Mouse (Mus musculus) granulocyte monocyte progenitor cell, adult 5-6 weeks (primary cell): ENCODE data around the gene Pde1a. TPM values are rescaled to one million over a fixed set of nuclear protein-coding genes. Genes with fewer than 3 reads are reported as not detected.
A peak's percentile ranks its signal among the peaks of the same experiment; 100 is the strongest.

ENCODE experiments used
- ATAC-seq: replicated peaks from 2 replicates; pipeline ENCODE4 v1.8.0; 2016; ENCODE audit warnings: mild to moderate bottlenecking, moderate TSS enrichment, inconsistent platforms; ENCODE audit not compliant: poor library complexity, severe bottlenecking
- total RNA-seq, 2 experiments: library from RNA; stranded (forward) in 1 of 2; stranded (reverse) in 1 of 2; fragments of 200-712, 200-1000 nt in 1 of 2; fragments of >200 nt in 1 of 2; fragmentation: Nextera tagmentation in 1 of 2; gene quantifications; 2 replicates each; pipeline ENCODE4 v1.2.3; 2014 to 2017

Gene Pde1a
- total RNA-seq (2014; fragmentation: Nextera tagmentation) (not detected in 2 replicates), total RNA-seq (2017) (not detected in 2 replicates)

DNA sequence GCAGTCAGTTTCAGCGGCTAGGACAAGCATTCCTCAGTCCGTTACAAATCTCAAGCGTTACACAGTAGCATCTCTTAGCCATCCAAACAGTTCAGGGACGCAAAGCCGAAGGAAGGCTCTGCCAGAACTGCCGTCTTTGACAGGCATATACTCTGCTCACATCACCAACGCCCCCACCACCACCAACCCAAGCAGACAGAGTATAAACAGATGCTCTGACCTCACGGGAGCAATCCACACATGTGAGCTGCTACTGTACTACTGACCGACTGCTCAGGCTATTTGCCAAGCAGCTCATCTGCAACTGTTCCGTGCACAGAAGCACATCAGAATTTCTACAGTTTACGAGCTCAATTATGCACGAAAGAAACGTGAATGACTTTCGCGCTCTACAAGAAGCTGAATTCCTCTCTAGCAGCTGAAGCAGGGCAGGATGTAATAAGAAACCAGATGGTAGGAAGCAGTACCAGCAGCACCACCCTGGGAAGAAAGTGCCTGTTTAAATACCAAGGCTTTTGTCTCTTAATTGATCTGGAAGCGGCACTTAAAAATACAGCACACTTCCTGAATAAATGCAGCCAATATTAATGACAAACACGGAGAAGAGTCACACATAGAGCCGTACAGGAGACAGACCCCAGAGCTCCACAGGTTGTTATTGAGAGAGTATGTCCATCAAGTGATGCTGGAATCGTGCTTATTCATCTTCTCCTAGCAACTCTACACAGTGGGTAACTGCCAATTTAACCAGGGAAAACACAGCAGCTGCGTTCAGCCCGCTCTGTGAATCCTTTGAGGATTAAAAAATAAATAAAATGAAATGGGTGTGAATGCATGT is at the start of gene Pde1a:
TSS of gene Pde1a (minus strand) at position 598 of the 838 bp plus-strand sequence.
- ATAC-seq: no peak

DNA sequence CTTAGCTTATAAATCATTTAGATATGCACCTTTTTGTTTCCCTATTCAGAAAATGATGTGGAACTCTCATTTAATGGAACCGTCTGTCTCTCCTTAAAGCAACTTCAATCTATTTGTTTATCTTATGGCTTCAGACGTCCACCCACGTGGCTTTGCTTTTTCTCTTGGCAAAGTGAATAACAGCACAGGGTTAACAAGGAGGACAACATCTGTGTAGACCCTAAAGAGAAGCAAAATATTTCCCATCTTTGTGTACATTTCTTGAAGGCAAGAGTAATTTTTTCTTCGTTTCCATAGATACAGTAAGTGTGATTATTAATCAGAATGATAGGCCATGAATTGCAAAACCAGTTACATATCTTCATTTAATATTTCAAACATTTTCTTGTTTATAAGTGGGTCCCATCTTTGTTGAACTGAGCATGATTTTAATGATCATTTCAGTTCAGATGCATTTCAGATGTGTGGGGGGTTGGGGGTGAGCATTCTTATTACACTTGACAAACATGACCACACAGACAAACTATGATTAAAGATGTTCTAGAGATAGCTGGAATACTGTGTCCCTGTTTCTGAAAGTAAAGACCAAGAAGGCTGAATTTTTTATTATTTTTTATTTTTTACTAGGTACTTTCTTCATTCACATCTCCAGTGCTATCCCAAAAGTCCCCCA is 49.5 kb upstream of the Pde1a start:
- no peak for ATAC-seq

GRCm38 (mm10) chr2:80178154-80178553 is 48.9 kb upstream of the Pde1a start:
- no peak for ATAC-seq

GRCm38 (mm10) chr2:80168103-80168502 is 38.8 kb upstream of the Pde1a start:
- ATAC-seq: peak; percentile 100

DNA sequence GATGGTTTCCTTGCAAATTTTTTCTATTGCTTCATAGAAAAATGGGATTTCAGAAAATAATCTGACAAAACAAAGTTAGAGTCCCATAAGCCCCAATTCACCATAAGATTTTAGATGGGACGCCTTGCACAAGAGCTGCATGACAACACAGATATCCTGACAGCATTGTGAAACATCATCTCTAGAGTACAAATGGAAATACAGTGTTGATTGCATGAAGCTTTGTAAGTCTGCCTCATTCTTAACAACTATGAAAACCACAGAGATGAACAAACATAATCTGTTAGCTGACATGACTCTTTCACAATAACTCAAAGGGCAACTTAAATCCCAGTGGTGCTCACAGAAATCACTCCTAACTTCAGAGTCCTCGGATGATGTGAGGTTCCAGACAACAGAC is 29.5 kb upstream of the Pde1a start:
- ATAC-seq: peak; percentile 100

DNA sequence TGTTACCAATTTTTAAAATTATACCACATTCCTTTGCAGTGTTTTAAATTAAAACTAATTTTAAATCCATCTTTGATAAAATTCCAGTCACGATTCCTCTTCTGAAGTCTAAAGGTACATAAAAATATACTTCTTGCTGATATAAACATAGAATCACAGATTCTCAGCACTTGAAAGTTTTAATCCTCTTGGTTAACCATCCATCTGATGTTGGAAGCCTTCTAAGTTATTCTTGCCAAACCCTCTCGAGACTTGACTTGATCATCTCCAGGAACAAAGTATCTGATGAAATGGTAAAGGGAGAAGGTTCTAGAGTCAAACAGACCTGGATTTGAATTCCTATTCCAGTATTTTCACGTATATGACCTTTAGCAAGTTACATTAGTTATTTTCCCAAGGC is 28.9 kb upstream of the Pde1a start:
- ATAC-seq: no peak

GRCm38 (mm10) chr2:80150019-80150418 is 20.8 kb upstream of the Pde1a start:
- ATAC-seq: peak; percentile 86

DNA sequence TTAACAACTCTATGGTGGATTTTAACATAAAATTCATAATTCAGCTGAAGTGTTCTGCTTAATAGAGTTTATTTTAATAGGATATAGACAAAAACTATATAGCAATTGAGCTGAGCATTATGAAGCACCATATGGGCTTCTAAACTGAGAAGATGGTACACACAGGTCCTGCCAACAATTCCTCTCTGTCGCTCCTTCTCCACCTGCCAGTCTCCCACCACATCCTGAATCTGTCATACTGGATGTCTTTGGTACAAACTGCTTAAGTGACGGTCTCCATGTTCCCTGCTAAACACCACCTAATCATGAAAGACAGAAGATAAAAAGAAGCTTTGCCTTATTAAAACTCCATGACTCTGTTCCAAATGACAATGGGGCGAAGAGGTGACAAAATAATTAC is 20.1 kb upstream of the Pde1a start:
- no peak for ATAC-seq

- ATAC-seq: no peak
Measured at GRCm38 (mm10) chr2:80135076-80135475, 5.8 kb upstream of the Pde1a start.

- peak; percentile 88 for ATAC-seq
Measured at GRCm38 (mm10) chr2:80132677-80133076, 3.4 kb upstream of the Pde1a start.

DNA sequence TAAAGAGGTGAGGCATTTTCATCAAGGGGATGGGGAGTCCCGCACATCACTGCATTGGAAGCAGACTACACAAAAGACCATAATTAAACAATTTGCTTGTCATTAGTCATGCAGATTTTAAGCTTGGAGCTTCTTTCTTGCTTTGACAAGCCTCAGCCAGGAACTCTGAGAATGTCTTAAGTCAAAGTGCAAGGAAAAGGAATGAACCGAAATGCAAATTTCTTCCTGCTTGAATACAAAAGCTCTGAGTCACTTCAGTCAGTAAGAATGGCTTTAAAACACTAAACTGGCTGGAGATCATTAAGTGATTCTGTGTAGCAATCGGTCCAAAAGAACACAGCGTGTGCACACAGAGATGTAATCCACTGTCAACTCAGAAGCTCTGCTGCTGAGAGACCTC is 2.6 kb downstream of the Pde1a start:
- no peak for ATAC-seq

- ATAC-seq: peak; percentile 46; the same call in 1 of the 2 replicates
Measured at GRCm38 (mm10) chr2:80086891-80087290, 42.4 kb downstream of the Pde1a start.

GRCm38 (mm10) chr2:80080090-80080821 is 49.0 kb downstream of the Pde1a start:
- peak; percentile 92 for ATAC-seq

- peak; percentile 52 for ATAC-seq
Measured at GRCm38 (mm10) chr2:80079618-80080017, 49.6 kb downstream of the Pde1a start.

GRCm38 (mm10) chr2:80076323-80076722 is 52.9 kb downstream of the Pde1a start:
- ATAC-seq: no peak

- no peak for ATAC-seq
Measured at GRCm38 (mm10) chr2:80074531-80074930, 54.7 kb downstream of the Pde1a start.

- ATAC-seq: no peak
Measured at GRCm38 (mm10) chr2:80074046-80074445, 55.2 kb downstream of the Pde1a start.

GRCm38 (mm10) chr2:80073426-80073825 is 55.8 kb downstream of the Pde1a start:
- ATAC-seq: no peak

GRCm38 (mm10) chr2:80069745-80070144 is 59.5 kb downstream of the Pde1a start:
- no peak for ATAC-seq

DNA sequence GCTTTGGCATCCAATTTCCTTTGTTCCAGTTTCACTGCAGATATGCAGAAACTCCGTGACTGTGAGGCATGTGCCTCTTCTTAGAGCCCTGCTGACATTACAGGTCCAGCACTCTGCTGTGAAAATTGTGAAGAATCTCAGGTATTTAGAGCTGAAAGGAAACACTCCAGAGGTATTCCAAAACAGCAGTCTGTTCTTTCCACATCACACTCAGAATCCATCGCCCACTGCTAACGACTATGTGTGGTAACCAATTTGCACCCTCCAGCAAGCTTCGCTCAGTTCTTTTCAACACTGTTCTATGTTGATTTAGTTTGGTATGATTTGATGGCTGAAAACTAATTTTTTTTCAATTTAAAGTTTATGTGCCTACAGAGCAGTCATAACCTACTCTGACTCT is 62.8 kb downstream of the Pde1a start:
- ATAC-seq: no peak

DNA sequence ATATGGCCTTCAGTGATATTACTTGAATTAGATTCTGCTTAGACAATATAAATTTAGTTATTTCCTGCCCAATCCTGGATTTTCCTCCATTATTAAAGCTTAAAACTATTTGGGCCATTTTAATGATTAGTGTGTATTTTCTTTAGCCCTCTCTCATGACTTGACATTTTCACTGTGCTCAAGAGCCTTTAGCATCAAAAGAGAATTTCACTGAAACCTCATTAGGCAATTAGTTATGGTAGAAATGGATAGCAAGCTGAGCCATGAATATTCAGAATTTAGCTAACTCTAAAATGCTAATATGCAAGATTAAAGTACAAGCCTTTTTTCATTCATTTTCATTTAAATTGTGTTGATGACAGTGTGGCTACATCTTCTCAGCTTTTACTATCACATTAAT is 73.2 kb downstream of the Pde1a start:
- no peak for ATAC-seq
